Mouse (Mus musculus) Muller cell, postnatal 12 days (primary cell): ENCODE measurements around the gene Nrde2.
"Not testable (repeated sequence)": the region's sequence is repeated elsewhere in the genome, so short reads cannot be mapped to it uniquely, and the experiment has no call there.

Experiments
- DNase-seq: peaks from one replicate; pipeline ENCODE4 v3.0.0-alpha.2; 2015; ENCODE audit errors: inconsistent ontology term

Nrde2 gene

DNA sequence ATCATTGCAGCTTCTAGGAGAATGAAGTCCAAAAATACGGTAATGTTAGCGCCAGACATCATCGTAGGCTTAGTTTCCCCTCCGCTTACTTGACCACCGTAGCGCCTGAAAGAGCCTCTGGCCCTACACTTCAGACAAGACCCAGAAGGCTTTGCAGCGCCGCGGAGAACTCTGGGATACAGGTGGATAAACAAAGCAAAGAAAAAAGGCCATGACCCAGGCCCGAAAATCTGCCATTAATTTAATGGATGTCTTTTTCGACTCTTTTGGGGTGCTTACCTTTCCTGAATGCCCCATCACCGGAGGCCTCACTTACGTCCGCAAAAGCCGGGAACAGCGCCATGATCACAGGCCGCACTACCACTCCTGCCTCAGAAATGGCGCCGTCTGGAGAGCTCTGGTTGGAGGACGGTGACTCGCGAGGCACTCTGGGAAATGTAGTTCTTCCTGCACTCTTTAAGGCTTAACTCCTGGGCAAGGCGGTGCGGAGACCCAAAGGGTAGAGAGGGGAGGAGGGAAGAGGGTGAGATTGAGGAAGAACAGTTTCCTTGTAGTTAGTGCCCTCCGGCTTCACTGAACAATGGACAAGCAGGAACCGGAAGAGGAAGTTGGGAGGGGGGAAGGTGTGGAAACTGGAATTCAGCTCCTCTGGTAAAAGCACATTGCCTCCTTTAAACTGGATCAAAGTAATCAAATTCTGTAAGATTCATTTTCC is at the start of gene Nrde2:
Gene Nrde2, minus strand, starts transcription at position 393 of the 715 bp plus-strand sequence.
- peak; percentile 95 for DNase-seq

DNA sequence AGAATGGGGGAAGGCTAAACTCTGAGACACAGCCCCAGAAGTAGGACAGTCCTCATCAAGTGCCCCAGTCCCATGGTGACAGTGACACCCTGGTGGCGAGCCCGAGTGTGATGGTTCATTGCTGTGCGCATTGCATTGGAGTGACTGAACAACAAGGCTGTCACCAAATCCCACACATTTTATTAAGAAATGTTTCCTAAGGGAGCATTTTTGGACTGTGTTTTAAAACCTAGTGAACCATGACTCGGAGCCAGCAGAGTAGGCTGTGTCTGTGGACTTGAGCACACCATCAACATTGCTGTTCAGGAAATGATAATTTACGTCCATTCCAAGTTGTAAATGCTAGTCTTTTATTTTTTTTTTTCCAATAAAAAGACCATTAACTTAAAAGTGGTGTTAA is 47.5 kb upstream of the Nrde2 start:
- DNase-seq, result no peak

DNA sequence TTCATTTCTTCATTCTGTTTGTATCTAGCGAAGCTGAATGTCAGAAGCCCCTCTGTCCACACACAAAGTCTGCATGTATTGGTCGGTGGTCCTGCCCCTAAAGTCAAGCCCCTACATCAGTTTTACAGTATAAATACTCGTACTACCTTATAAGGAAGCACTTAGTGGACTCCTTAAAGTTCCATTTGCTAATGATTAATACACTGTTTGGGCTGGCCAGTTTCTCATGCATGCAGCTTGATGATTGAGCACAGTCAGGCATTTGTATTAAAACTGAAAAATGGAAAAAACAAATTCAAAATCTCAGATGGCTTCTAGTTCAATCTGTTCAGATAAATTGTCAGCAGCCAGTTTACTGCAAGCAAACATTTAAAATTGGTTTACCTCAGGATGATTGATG is 47.1 kb upstream of the Nrde2 start:
- DNase-seq, result no peak

DNA sequence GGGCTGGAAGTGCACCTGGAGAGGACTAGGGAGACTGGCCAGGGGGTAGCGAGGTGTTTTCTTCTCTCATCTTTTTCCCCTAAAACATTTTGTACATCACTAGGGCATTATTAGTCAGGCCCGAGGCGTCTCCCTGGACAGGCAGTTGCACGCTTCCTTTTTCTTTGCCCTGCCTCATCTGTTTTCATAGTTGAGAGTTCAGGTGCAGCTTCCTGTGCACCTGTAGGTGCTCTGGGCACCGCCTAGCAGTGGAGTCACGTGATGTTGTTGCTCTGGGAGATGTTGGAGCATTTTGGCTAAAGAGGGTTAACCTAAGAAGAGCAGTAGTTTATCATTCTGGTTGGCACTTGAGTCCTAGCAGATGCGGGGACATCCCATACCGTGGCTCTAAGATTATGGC is 45.7 kb upstream of the Nrde2 start:
- DNase-seq, result no peak

DNA sequence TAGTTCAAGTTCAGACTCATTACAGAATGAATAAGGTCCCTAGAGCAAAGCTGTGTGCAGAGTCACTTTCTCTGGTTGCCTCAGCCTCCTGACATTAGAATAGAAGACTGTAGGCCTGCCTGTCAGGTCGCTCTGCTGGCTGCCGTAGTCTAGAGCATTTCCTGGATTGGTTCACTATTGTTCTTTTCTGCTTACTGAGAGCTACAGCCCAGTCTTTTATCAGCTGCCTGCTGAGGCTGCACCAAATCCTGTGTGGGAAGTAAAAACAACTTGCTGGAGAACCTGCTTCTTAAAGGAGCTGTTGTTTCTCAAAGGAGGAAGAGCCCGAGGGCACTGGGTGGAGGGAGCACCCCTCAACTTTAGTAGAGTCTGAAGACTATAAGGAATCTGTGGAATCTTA is 44.3 kb upstream of the Nrde2 start:
- DNase-seq, result no peak

DNA sequence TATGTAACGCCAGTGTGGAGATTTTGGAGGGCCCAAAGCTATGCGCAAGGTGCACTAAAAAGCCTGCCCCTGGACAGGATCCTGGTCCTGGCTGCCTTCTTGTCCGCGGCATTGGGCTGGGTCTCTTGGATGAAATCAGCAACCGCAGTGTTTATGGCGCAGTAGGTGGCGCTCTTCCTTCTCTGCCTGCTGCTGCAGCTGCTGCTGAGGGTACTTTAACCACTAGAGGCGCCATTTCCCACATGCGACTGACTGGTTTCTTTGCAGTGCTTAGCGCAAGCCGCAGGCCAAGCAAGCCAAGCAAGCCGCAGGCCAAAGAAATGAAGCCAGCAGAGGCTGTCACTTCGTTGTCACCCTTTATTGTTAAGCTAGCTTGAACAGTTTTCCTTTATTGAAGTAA is 42.4 kb upstream of the Nrde2 start:
- peak; percentile 94 for DNase-seq

DNA sequence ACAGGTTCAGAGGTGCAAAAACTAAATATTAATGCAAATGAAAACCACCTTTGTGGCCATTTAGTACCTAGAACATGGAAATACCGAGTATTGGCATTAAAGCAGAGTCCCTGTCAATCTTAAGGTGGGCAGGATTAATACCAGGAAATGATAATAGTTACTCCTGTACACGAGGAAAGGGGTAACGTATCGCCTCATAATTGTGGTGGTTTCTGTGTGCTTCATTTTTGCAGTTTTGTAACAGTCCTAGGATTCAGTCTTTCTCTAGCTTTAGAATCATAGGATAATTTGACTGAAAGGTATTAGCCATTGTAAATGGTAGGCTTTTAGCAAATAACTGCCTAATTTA is 41.9 kb upstream of the Nrde2 start:
- DNase-seq, result no peak

DNA sequence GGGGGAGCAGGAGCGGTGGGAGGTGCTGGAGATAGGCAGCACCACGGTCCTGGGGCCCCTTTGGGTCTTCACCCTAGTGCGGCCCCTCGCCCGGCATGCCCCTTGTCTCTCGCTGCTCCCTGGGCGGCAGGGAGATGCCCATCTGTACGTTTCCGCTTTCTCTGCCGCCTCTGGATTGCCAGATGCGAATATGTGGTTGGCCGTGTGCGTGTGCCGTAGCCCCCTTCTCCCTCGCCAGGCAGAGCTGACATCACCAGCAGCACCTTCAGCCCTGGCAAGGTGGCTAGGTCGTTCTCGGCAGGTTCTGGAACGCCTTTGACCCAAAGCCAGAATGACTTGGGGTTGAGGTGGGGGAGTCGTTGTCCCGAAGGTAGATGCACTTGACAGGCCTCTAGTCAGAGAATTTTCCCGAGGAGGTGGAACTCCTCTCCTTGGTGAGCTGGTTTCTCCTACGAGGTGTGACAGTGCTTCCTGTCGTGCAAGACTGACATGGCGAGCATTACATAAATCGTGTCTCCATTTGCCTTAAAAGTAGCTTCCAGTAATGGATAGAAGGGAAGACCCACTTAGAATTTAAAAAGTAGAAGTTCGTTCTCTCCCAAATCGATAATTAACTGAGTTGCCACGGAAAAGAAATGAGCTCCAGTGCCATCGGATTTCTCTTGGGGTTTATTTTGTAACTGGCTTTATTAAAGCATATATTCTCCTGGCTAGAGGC is 41.4 kb upstream of the Nrde2 start:
- peak; percentile 10 for DNase-seq

DNA sequence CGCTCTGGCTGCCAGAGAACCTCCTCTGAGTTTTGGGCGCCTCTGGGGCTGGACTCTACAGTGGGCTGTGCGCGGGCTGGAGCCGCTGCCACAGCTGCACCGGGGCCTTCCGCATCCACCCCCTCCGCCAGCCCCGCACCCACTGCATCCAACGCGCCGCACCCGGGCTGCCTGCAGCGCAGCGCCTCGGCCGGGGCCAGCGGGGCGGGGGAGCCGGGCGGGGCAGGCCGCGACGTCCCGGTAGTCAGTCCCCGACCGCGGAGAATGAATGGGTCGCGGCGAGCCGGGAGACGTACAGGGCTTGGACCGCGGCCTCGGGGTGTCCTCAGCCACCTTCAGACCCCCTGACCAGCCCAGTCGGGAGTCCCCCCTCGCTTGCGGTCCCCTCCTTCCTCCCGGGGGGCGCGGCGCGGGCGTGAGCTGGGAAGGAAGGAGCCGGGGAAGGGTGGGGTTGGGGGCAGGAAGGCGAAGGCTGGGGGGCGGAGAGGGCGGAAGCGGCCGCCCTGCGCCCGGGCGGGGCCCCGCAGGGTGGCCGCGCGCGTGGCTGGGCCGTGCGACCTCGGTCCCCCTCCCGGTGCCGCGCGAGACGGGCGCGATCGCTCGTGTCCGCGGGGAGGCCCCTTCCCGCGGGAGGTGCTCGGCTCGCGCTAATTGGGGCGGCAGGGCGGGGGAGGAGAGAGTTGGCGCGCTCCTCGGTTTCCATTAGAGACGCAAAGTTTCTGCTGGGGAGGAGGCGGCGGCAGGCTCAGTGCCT is 40.6 kb upstream of the Nrde2 start:
- DNase-seq, result peak; percentile 77

DNA sequence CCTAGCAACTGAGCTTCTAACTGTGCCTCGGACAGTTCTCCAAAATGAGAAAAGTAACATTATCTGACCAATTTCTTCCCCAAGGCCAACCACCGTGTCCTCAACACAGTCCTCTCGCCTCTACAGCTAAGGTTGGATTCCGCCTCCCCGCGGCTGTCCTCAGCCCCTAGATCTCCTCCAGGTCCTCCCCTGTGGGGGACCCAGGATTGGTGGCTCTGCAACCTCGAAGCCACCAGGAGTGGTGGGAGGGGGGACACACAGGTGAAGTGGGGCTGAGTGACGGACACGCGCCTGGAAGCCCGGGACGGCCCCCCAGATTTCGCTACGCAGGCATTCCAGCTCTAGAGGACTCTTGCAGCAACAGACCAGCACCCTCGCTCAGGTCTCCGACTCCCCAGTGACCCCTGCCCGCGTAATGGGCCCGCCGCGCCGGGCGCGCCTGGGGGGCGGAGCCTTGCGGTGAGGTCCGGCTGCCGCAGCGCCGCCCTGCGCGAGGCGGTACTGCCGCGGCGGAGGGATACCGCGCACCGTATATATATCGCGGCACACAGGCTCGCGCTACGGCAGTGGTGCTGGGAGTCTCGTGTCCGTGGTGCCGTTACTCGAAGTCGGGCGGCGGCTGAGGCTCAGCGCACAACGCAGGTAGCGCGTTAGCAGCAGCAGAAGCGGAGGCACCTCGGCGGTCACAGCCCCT is 39.7 kb upstream of the Nrde2 start, which contains the start of gene Calm1:
Gene Calm1, plus strand, starts transcription at position 469 of the 694 bp plus-strand sequence.
- DNase-seq, result peak; percentile 93

DNA sequence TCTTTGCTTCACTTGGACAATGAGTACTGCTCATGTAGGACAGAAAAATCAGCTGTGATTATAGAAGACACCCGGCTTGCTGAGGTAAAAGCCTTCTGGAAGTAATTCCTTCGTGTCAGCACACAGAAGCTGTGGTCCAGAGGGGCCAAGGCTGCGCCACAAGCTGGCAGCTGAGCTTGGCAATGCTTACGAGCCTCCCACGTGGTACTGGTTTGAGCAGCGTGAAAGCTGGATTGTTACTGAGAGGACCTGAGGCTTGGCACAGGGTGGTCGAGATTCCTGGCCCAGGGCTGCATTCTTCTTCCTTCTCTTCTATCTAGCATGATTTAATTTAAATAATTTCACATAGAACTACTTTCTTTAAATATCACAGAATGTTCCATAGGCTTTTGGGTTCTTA is 37.3 kb upstream of the Nrde2 start:
- peak; percentile 53 for DNase-seq

DNA sequence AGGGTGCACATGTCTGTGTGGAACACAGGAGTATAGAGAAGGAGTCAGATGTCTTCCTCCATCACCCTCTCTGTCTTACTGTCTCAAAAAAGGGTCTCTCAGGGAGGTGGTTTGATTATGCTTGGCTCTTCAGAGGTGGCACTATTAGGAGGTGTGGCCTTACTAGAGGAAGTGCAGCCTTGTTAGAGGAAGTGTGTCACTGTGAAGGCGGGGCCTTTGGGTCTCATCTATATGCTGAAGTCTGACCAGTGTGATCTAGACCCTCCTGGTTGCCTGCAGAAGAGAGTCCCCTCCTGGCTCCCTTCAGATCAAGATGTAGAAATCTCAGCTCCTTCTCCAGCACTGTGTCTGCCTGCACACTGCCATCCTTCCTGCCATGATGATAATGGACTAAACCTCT is 34.7 kb upstream of the Nrde2 start:
- no peak for DNase-seq

DNA sequence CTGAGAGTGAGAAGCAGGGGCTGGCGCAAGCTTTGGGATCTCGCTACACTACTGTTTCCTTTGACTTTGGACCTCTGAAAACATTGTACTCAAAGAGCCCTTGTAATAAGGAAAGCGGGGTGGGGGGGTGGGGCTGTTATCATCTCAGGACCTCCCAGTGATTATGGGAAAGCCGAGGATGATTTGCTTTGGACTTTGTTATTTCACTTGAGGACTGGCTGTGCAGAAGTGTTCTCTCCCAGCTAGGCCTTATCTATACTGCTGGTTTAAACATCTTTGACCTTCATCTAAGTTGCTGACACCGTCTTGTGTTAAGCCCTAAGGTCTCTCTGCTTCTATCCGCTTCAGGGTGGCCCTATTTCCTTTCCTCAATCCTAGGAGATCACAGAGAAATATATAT is 31.3 kb upstream of the Nrde2 start:
- no peak for DNase-seq

DNA sequence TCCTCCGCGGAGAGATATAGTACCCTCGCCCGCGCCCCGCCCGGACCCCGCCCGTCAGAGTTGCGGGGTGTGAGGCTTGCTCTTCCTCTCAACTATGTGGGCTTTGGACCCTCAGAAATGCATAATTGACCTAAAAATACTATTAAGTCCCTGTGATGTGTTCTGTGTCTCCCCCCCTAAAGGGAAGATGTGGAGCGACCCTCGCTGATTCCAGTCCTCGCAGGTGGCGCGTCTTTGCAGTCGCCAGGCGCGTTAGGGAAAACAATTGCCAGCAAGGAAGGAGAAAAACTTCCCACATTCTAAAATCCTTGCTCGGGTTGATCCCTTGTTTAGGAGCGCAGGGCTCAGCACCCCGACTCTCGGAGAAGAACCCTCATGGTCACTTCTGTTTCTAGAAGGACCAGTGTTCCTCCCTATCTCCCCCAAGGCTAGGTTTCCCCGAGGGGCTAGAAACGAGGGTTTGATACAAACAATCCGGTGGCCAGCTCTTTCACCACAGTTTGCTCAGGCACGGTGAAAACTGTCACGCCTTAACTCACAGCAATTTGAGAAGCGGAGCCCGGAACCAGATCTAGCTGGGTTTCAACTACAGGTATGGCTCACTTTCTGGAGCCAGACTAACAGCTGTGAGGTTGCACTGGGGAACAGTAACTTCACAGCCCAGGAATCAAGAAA is 28.4 kb upstream of the Nrde2 start:
- DNase-seq, result no peak

DNA sequence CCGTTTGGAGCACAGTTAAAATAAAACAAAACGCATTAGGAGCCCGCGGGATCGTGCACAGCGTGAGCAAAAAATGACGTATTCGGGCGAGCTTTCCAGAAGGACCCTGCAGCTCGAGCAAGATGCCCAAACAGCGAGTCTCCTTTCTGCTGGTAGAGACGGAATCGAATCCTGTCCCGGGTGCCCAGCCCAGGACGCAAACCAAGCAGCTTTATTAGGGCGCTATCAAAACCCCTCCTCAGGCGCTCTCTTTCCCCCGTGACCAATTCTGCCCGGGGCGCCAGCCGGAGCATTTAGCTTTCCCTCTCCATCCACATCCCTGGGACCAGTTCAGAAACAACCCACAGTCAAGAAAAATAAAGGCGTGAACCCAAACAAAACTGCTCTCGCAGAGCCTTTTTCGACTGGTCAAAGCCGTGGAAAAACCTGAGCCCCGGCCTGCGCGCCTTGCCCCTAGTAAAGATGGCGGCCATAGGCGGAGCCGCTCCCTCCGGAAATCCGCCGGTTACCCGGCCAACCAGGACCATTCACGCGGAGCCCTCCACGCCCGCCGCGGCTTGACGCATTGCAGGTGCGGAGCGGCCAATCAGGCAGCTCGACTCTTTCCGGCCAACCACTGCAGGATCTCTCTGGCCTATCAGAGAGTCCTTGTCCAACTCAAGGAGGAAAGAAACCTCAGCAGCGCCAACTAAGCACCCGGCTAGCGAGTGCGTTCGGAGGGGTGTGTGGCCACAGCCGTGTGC is 27.7 kb upstream of the Nrde2 start:
- peak; percentile 99 for DNase-seq

DNA sequence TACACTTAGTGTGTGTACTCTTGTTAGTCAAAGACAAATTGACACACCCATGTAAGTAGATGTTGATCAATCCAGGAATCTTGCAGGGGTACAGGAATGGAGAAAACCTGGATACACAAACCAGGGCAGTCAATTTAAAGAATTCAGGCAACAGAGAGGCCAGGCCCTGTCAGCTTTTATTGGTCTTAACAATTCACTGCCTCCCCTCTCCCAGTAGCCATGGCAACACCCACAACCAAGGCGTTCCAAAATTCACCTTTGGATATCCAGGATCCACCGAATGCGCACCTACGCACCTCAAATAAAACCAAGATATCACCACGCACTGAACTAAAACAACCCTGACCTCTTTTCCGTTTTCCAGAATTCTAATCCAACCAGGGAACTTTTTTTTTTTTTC is 26.9 kb upstream of the Nrde2 start:
- DNase-seq, result no peak

DNA sequence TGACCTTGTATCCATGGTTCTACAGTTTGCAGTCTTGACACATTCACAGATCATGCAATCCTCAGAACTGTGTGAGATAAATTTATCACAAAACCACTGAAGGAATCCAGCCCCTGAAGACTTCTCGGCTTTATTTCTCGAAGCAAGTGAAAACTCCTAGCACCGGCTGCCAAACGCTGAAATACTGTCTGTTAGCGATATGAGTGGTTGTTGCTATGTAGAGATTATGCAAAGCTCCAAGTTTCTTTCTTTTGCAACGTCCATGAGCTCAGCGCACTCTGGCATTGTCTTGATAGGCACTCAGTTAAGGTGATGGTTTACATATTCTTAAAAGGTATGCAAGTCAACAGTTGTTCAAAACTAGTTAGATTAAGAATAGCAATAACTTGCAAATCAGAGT is 26.4 kb upstream of the Nrde2 start:
- no peak for DNase-seq

DNA sequence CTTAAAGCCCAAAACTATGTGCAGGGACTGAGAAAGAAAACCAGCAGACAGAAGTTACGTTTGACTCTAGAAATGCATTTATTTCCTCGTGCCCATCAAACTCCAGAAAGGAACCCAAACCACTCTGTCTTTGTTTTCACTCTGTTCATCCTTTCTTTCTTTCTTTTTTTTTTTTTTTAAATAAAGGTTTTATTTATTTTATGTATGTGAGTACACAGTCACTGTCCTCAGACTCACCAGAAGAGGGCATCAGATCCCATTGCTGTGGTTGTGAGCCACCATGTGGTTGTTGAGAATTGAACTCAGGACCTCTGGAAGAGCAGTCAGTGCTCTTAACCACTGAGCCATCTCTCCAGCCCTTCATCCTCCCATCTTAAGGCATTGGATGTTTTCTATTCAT is 25.5 kb upstream of the Nrde2 start:
- not testable (repeated sequence) for DNase-seq

DNA sequence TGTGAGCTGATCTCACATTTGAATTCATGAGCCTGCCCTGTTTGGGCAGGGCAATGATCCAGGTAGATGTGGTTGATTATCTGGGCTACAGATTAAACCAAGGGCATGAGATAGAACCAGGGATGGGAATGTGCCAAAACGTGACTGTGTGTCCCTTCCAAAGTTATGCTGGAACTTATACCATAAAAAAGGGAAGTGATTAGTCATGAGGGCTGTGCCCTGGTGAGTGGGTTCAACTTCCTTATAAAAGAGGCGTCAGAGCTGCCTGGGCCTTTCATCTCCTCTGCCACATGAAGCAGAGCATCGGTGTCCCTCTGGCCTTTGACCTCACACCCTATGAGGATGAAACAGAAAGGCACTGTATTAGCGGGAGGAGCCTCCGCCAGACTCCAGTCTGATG is 24.5 kb upstream of the Nrde2 start:
- no peak for DNase-seq

DNA sequence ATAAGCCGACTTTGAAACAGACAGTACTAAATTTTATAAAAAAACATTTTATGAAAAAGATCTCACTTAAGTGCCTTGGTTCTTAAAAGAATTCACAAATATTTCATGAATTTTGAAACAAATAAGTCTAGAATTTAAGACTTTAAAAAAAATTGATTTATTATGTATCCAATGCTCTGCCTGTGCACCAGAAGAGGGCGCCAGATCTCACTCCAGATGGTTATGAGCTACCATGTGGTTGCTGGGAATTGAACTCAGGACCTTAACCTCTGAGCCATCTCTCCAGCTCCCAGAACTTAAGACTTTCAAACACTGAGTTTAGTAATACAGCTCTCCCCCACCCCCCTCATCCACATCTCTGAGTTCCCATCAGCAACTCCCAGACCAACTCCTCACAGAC is 23.2 kb upstream of the Nrde2 start:
- no peak for DNase-seq

DNA sequence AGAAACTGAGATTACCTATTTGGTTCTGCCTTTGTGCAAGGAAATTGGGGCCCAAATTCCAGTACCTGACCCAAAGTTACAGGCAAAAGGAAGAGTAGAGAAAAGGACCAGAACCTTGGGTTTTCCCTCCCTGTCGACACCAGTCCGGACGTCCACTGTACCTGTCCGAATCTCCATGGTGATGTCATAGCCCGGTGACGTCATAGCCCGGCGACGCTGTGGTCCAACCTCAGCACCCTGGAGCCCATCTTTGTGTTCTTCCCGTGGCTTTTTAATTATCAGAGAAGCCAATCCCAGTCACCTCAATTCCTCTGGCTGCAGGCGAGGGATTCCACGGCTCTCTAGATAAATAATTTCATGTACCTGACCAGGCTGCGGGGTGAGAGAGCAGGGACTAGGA is 21.3 kb upstream of the Nrde2 start:
- DNase-seq, result no peak
